Mouse (Mus musculus) kidney, adult 18-20 months (tissue): ENCODE results near the gene Bcl2l10.
"Not testable (repeated sequence)": the region's sequence is repeated elsewhere in the genome, so short reads cannot be mapped to it uniquely, and the experiment has no call there.

Experiments used
- DNase-seq: peaks from one replicate; pipeline ENCODE4 v3.0.0; 2021

Bcl2l10 gene

GRCm38 (mm10) chr9:75348066-75348465 lies 508 bp downstream of the Bcl2l10 start:
- DNase-seq, result no peak

GRCm38 (mm10) chr9:75348641-75349040 lies 1.1 kb downstream of the Bcl2l10 start:
- DNase-seq, result no peak

- no peak for DNase-seq
Measured at GRCm38 (mm10) chr9:75353094-75353493, 5.5 kb downstream of the Bcl2l10 start.

- DNase-seq, result no peak
Measured at GRCm38 (mm10) chr9:75355783-75356182, 8.2 kb downstream of the Bcl2l10 start.

- DNase-seq, result no peak
Measured at GRCm38 (mm10) chr9:75357087-75357654, 9.6 kb downstream of the Bcl2l10 start.

GRCm38 (mm10) chr9:75361699-75362098 lies 14.1 kb downstream of the Bcl2l10 start:
- peak; percentile 70 for DNase-seq

GRCm38 (mm10) chr9:75362201-75362600 lies 14.6 kb downstream of the Bcl2l10 start:
- DNase-seq, result no peak

- no peak for DNase-seq
Measured at GRCm38 (mm10) chr9:75363001-75363400, 15.4 kb downstream of the Bcl2l10 start.

GRCm38 (mm10) chr9:75363702-75364101 lies 16.1 kb downstream of the Bcl2l10 start:
- not testable (repeated sequence) for DNase-seq

- DNase-seq, result no peak
Measured at GRCm38 (mm10) chr9:75365195-75365594, 17.6 kb downstream of the Bcl2l10 start.

GRCm38 (mm10) chr9:75366191-75366590 lies 18.6 kb downstream of the Bcl2l10 start:
- no peak for DNase-seq

- no peak for DNase-seq
Measured at GRCm38 (mm10) chr9:75368779-75369178, 21.2 kb downstream of the Bcl2l10 start.

- DNase-seq, result no peak
Measured at GRCm38 (mm10) chr9:75375606-75376005, 28.0 kb downstream of the Bcl2l10 start.

- DNase-seq, result no peak
Measured at GRCm38 (mm10) chr9:75376428-75376827, 28.9 kb downstream of the Bcl2l10 start.

GRCm38 (mm10) chr9:75378774-75379173 lies 31.2 kb downstream of the Bcl2l10 start:
- DNase-seq, result no peak

GRCm38 (mm10) chr9:75382825-75383224 lies 35.3 kb downstream of the Bcl2l10 start:
- no peak for DNase-seq

GRCm38 (mm10) chr9:75383785-75384184 lies 36.2 kb downstream of the Bcl2l10 start:
- no peak for DNase-seq

GRCm38 (mm10) chr9:75384337-75384962 lies 36.9 kb downstream of the Bcl2l10 start:
- no peak for DNase-seq

- DNase-seq, result no peak
Measured at GRCm38 (mm10) chr9:75385218-75385974, 37.8 kb downstream of the Bcl2l10 start.

- DNase-seq, result no peak
Measured at GRCm38 (mm10) chr9:75393251-75393650, 45.7 kb downstream of the Bcl2l10 start.

- DNase-seq, result no peak
Measured at GRCm38 (mm10) chr9:75395971-75396370, 48.4 kb downstream of the Bcl2l10 start.

- DNase-seq, result no peak
Measured at GRCm38 (mm10) chr9:75399069-75399468, 51.5 kb downstream of the Bcl2l10 start.

GRCm38 (mm10) chr9:75400639-75401038 lies 53.1 kb downstream of the Bcl2l10 start:
- DNase-seq, result peak; percentile 15
